Mouse (Mus musculus) erythroid progenitor cell, adult 5-6 weeks (primary cell): ENCODE measurements around the gene Zc2hc1c. TPM values are rescaled to one million over a fixed set of nuclear protein-coding genes. Genes with fewer than 3 reads are reported as not detected.
A peak's percentile ranks its signal among the peaks of the same experiment; 100 is the strongest.
"Not testable (repeated sequence)": the region's sequence is repeated elsewhere in the genome, so short reads cannot be mapped to it uniquely, and the experiment has no call there.

ENCODE experiments used
- ATAC-seq: replicated peaks from 2 replicates; pipeline ENCODE4 v1.8.0; 2016; ENCODE audit warnings: moderate number of reproducible peaks, mild to moderate bottlenecking, moderate TSS enrichment, inconsistent platforms; ENCODE audit not compliant: poor library complexity, low FRiP score, severe bottlenecking
- total RNA-seq, 2 experiments: library from RNA; stranded (forward) in 1 of 2; stranded (reverse) in 1 of 2; fragments of 150-400 nt in 1 of 2; fragments of 186-747, 209-891 nt in 1 of 2; gene quantifications; 2 replicates each; pipeline versions ENCODE4 v1.2.3 to v1.2.4; 2015 to 2017; ENCODE audit warnings: low replicate concordance in 2 of 2

The Zc2hc1c gene
- total RNA-seq, 2 experiments from 2014 or later: not detected

- no peak for ATAC-seq
Measured at GRCm38 (mm10) chr12:85280845-85281651, 7.3 kb upstream of the Zc2hc1c start.

- not testable (repeated sequence) for ATAC-seq
Measured at GRCm38 (mm10) chr12:85281756-85282155, 6.6 kb upstream of the Zc2hc1c start.

GRCm38 (mm10) chr12:85284331-85284730 lies 4.1 kb upstream of the Zc2hc1c start:
- no peak for ATAC-seq

- no peak for ATAC-seq
Measured at GRCm38 (mm10) chr12:85284996-85285395, 3.4 kb upstream of the Zc2hc1c start.

GRCm38 (mm10) chr12:85286941-85287340 lies 1.4 kb upstream of the Zc2hc1c start:
- no peak for ATAC-seq

GRCm38 (mm10) chr12:85287809-85288485 lies 444 bp upstream of the Zc2hc1c start, which contains the start of gene Acyp1:
TSS of gene Acyp1 (minus strand) at chr12:85288438.
- ATAC-seq: peak; percentile 74

GRCm38 (mm10) chr12:85289157-85290000 lies 988 bp downstream of the Zc2hc1c start:
- ATAC-seq: no peak

GRCm38 (mm10) chr12:85290633-85291032 lies 2.2 kb downstream of the Zc2hc1c start:
- ATAC-seq: no peak

GRCm38 (mm10) chr12:85291541-85291940 lies 3.1 kb downstream of the Zc2hc1c start:
- ATAC-seq: no peak

- ATAC-seq: no peak
Measured at GRCm38 (mm10) chr12:85292288-85292687, 3.9 kb downstream of the Zc2hc1c start.

GRCm38 (mm10) chr12:85292906-85293305 lies 4.5 kb downstream of the Zc2hc1c start:
- no peak for ATAC-seq

GRCm38 (mm10) chr12:85295506-85295905 lies 7.1 kb downstream of the Zc2hc1c start:
- ATAC-seq: no peak

GRCm38 (mm10) chr12:85296915-85297314 lies 8.5 kb downstream of the Zc2hc1c start:
- no peak for ATAC-seq

- no peak for ATAC-seq
Measured at GRCm38 (mm10) chr12:85297345-85297997, 9.1 kb downstream of the Zc2hc1c start.

GRCm38 (mm10) chr12:85298127-85298834 lies 9.9 kb downstream of the Zc2hc1c start:
- no peak for ATAC-seq

- ATAC-seq: no peak
Measured at GRCm38 (mm10) chr12:85298835-85299180, 10.4 kb downstream of the Zc2hc1c start.

GRCm38 (mm10) chr12:85303256-85303655 lies 14.9 kb downstream of the Zc2hc1c start:
- no peak for ATAC-seq

GRCm38 (mm10) chr12:85304725-85305124 lies 16.3 kb downstream of the Zc2hc1c start:
- no peak for ATAC-seq

GRCm38 (mm10) chr12:85305247-85305892 lies 17.0 kb downstream of the Zc2hc1c start:
- peak; percentile 91 for ATAC-seq
